Mouse (Mus musculus) MEL-GATA-1-ER (cell line): ENCODE results near the gene Deup1.

Experiments used
- DNase-seq: peaks from one replicate; pipeline ENCODE4 v3.0.0-alpha.2; 2012; ENCODE audit warnings: low read depth; ENCODE audit errors: extremely low read depth

The Deup1 gene

DNA sequence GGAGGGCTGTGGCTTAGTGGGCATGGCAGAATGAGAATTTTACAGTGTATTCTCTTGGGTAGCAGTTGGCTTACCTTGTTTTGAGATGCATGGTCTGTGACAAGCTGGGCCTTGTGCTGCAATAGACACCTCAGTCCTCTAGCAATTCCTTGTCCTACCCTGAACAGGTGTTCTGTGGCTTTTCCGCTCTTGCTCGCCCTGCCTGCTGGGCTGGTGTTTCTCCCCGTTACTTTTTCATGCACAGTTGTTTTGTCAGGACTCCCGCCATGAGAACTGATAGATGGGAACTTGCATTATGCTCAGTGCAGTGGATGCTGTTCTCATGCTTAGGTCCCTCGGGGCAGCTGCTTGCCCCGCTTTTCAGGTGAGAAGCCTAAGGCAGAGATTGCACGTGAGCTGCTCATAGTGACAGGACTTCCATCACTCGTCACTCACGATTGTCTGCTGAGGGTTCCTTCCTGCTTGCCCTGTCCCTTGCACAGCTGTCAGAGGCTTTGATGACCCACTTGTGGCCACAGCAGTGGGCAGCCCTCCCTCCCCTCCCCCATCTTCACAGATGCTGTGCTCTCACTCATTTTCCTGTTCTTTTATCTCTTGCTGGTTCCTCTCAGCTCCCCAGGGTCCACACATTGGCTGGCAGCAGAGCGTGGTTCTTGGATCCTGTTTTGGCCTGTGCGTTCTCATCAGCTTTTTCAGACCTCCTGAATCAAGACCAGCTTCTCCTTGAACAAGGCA lies 94.2 kb downstream of the Deup1 start:
- no peak for DNase-seq

DNA sequence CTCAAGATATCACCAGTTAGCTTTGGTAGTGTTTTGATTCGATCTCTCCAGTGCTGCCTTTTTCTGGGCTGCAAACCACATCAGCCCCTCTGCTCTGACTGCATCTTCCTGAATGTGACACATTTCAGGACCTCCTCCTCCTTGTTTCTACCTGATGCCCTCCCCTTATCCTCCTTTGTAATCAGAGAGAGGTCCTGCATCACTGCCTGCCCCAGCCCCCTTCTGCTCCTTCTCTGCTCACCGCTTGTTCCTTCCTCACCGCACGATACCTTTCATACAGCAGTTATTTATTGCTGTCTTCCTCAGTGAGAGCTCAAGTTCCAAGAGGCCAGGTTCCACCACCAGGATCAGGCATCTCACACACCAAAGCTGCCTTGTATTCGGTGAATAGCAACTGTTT lies 96.5 kb downstream of the Deup1 start:
- no peak for DNase-seq

DNA sequence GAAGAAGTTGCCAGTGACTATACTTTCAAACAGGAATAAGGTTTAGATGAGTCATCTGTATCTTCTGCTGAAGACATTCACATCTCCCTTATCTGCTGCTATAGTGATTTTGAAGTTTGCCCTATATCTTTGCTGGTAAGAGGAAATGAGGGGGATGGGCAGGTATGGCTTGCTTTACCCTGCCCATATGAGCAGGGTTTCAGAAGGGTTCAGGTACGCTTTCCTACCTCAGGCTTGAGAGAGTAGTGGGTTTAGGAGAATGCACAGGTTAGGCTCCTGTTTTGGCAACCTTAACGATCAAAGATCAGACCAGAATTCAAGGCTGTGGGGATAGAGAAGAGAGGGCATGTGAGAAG lies 97.8 kb downstream of the Deup1 start:
- DNase-seq: no peak

DNA sequence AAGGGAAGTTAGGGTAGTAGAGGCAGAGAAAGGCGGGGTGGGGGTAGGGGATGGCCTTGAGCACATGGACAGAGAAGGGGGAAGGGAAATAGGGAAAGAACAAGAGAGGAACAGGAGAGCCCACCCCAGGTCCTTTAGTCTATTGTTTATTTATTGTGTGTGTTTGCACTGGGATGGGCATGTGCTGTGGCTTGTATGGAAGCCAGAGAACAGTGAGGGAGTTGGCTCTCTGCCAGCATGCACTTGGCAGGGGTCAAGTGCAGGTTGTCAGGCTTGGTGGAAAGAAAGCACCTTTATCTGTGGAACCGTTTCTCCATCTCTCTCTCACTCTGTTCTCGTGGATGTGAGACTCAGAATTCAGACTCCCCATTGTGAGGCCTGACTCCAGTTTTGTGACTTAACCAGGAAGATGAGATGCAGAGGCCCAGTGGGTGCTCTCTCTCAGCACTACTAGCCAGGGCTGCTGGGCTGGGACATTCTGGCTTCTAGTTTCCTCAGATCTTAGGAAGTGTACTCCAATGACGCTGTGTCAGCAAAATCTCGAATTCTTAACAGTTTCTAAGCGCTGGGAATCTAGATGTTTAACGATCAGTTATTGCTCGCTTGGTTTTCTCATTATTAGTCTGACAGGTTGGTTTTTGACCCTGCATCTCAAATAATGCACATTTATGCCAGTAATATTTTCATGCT lies 98.3 kb downstream of the Deup1 start:
- no peak for DNase-seq

DNA sequence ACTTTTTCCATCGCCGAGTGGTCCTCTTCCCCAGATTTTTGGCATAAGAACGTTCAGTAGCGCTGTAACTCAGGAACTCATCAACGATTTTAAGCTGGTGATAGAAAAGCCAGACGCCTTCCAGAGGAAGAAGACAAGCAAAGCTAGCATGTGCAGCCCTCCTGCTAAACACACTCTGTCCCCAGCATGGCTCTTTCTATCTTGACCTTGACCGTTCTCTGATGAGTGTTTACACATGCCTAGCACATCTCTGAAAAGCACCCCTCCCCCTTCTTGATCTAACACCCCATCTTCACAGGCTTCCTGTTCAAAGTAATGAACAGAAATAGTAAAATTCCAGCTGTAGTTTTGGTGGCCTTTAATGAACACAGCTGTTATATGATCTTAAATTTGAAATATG lies 99.4 kb downstream of the Deup1 start:
- no peak for DNase-seq

DNA sequence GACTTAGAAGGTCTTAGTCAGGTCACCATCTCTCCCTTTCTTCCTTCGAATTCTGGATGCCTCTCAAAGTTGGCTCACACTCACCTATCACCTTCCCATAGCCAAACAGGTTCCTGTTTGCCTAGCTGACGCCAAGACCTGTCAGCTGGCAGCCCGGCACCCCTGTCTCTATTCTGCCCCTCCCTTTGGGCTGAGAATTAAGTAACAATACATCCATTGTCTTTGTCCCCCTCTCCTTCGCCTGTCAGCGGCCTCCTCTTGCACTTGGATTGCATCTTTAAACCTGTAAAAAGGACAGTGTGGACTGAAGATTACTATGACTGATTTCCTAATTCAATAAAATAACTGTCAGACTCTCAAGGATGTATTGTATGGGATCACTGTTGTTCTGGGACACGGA lies 99.9 kb downstream of the Deup1 start:
- DNase-seq: no peak

DNA sequence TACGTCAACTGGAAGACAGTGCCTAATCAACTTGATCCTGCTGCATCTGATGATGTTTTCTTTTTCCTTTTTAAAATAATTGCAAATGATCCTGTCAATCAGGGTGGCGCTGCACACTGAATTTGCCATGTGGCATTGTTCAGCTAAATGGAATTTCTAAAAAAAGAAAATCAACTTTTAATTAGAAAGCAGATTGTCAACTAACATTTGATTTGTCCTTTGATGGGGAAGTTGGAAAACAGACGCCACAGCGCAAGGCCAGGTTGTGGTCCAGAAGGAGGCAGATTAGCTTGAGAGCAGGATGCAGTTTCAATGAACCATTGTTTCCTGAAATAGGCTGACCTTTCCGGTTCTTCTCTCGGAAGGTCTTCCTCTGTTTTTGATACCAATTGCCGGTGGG lies 101.2 kb downstream of the Deup1 start:
- no peak for DNase-seq

DNA sequence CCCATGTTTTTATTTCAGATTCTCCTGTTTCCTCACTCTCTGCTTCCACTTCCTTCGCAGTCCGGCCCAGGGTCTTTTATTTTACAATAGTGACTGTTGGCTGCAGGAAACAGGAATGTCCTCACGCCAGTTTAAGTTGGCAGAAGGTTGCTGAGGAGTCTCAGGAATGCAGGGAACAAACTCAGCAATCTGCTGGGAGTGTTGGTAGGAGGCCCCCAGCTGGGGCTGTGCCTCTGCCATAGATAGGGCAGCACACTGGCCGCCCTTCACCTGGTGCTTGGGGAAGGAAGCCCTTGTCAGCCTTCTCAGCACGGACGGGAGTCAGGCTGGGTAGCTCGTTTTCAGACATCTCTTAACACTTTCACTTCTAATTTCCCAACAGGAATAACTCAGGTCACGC lies 102.5 kb downstream of the Deup1 start:
- no peak for DNase-seq

DNA sequence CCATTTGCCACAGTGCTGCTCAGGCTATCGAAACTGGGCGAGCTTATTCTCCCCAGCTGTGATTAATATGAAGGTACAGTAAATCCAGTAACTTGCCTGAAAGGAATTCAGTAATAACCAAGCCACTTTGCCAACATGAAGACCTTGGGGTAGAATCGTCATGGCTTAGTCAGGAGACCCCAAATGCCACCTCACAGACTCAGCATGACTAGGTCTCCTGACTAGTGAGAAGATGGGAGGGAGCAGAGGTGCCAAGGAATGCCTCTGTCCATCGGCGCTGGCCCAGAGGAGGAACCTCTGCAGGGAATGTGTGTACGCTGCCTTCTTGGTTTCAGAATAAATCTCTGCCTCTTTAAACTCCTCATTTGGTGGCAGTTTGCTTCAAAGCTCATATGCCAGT lies 104.1 kb downstream of the Deup1 start:
- DNase-seq: no peak

DNA sequence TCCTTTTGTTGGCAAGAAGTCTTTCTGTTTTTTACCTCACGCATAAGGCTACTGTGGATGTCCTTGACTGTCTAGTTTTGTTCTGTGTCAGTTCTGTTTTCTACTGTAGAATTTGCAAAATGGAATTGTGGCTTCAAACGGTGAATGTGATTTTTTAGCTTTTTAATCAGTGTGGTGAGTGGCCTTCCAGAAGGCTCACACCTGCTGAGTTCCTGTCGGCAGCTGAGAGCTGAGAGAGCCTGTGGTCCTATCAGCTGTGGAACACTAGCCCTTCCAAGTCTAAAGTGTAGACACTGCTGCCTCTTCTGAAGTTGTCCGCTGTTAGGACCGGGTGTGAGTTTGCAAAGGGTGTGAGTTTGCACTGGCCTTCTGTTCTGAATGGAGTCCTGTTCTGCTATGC lies 104.8 kb downstream of the Deup1 start:
- no peak for DNase-seq

DNA sequence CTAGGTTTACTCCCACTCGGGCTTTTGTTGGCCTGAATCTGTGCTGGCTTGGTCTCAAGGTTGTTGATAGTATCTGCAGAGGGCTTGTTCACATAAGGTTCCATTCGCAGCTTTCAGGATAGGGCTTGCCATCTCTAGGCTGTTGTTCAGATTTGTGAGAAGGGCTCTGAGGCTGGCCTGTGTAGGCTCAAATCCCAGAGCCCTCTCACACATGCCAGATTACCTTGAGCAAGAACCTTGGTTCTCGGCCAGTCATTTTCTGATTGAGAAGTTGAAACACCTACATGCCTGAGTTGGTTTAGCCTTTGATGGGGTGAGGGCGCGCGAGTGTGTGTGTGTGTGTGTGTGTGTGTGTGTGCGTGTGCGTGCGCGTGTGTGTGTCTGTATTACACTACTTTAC lies 105.4 kb downstream of the Deup1 start:
- no peak for DNase-seq

DNA sequence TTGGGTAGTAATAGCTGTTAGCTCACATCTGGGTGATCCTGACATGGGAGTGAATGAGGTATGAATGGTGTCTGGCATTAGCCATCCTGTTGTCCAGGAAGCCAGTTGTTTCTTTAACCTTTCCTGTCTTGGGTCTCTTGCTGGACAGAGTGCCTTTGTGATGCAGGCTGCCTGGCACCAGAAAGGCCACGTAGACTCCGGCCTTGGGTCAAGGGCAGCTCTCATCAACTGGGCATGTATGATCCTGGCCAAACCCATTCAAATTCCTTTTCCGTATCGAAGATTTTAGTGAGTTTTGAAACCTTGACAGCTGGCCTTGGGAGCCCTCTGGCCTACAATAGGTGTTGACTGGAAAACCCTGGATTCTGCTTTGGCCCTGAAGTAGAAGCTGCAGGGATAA lies 109.8 kb downstream of the Deup1 start:
- no peak for DNase-seq

DNA sequence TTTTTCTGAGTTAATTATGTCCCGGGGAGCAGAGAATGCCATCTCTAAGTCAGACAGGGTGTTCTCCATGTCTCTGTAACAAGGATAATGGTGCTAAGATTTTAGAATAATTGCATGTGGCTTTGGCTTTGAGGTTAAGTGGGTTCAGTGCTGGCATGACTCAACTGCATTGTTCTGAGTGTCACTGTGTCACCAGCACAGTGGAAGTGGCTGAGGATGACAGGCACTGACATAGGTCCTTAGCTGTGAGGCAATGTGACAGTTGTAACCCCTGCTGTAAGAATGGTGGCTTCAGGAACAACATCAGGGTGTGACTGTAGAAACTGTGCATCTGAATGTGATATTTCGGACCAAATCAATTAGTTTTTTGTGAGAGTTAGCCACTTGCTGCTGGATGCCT lies 111.7 kb downstream of the Deup1 start:
- DNase-seq: no peak

DNA sequence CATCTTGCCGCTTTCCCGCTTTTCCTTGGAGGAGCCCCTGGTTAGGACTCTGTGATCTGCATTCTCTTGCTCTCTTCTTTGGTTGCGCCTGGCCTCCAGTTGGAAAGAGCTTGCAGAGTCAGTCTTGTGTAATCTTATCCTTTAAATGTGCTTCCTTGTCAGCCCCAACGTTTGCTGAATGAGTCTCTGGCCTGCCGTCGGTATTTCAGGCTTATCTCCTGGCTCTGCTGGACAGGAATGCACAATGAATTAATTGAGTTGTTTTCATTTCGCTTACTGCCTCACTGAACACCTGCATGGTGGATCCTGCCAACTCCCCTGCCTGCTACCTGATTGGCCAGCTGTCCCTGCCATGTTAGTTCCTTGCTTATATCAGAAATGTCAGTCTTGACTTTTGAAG lies 114.8 kb downstream of the Deup1 start:
- DNase-seq: no peak

DNA sequence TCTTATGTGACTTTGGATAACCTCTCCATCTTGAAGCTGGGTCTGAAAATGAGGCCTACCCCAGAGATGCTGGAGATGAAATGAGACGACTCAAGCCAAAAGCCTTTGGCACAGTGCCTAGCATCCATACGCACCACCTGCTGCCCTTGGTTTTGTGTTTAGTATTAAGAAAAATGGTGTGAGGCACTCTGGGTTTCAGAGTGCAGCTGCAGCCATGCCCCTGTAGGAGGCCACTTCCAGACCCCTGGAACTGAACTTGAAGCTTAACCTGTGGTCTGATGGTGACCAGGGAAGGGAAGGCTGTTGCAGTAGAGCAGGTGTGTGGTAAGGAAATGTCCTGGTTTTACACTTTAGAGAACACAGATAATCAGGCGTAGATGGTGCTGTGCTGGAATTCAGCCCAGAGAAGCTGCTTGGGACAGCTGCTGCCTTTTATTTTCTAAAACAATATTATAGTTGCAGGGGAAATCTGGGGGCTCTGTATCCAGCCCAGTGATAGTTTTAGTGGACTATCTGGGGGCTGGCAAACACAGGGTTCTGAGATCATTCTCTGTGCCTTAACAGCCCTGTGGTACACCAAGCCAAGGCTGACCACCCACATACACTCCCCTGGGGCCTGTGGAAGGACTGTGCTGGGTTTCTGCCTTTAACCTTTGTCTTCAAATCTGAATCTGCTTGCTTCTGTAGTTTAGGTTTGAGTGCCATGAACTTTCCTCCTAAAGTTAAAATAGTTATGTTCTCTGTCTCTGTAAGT lies 117.0 kb downstream of the Deup1 start:
- no peak for DNase-seq
